Mouse (Mus musculus) myocyte (in vitro differentiated cells): ENCODE data around the gene C1qb.

Experiments used
- CEBPB ChIP-seq: IDR thresholded peaks from 2 replicates; pipeline ENCODE4 v1.6.1; 2011; ENCODE audit warnings: mild to moderate bottlenecking, moderate library complexity; ENCODE audit not compliant: poor library complexity, insufficient read depth, severe bottlenecking
- E2F4 ChIP-seq: IDR thresholded peaks from one replicate; pipeline ENCODE4 v1.6.1; 2011; ENCODE audit warnings: mild to moderate bottlenecking, control low read depth, moderate library complexity; ENCODE audit not compliant: insufficient read depth
- MYOD1 ChIP-seq, 3 experiments: IDR thresholded peaks; one replicate each; pipeline ENCODE4 v1.6.1; 2011; ENCODE audit warnings: control low read depth in 2 of 3, low read depth in 2 of 3, mild to moderate bottlenecking in 2 of 3, moderate library complexity in 1 of 3; ENCODE audit not compliant: insufficient read length in 2 of 3, control insufficient read depth in 1 of 3
- MYOG ChIP-seq, 3 experiments: IDR thresholded peaks; one replicate each; pipeline ENCODE4 v1.6.1; 2011; ENCODE audit warnings: control low read depth in 2 of 3, low read depth in 2 of 3, mild to moderate bottlenecking in 2 of 3; ENCODE audit not compliant: insufficient read length in 2 of 3, control insufficient read depth in 1 of 3, insufficient read depth in 1 of 3
- POLR2A ChIP-seq: IDR thresholded peaks from one replicate; pipeline ENCODE4 v1.6.1; 2011; ENCODE audit warnings: low read depth, mild to moderate bottlenecking, control low read depth, moderate library complexity; ENCODE audit not compliant: insufficient read length
- POLR2AphosphoS2 ChIP-seq: IDR thresholded peaks from one replicate; pipeline ENCODE4 v1.6.1; 2011; ENCODE audit warnings: low read depth, control low read depth; ENCODE audit not compliant: insufficient read length
- SRF ChIP-seq: IDR thresholded peaks from one replicate; pipeline ENCODE4 v1.6.1; 2011; ENCODE audit warnings: low read depth; ENCODE audit not compliant: control insufficient read depth, insufficient read length
- USF1 ChIP-seq: IDR thresholded peaks from one replicate; pipeline ENCODE4 v1.6.1; 2011; ENCODE audit warnings: low read depth, mild to moderate bottlenecking, control low read depth, moderate library complexity

GRCm38 (mm10) chr4:136834439-136834814, 51.6 kb downstream of the C1qb start:
- TF ChIP-seq POLR2A (no peak), MYOG (IDR thresholded peaks at IDR 0.05; ENCODE audit: control insufficient read depth in 1 of 3, insufficient read depth in 1 of 3, insufficient read length in 2 of 3, low read depth in 2 of 3) (no peak), SRF (no peak), E2F4 (no peak), POLR2AphosphoS2 (no peak), MYOD1 (IDR thresholded peaks at IDR 0.05; ENCODE audit: control insufficient read depth in 1 of 3, insufficient read length in 2 of 3, low read depth in 2 of 3) (no peak), USF1 (no peak), CEBPB (no peak)
